Mouse (Mus musculus) layer of hippocampus, postnatal 10 days (tissue): ENCODE measurements at regions not wholly inside any gene's neighbourhood (a gene's known extent, or its start where the extent isn't known, plus 50 kb on each side); places are given as distances from the start of the nearest gene placed in this dataset.
"Not testable (repeated sequence)": the region's sequence is repeated elsewhere in the genome, so short reads cannot be mapped to it uniquely, and the experiment has no call there.

Source experiments
- DNase-seq, 2 experiments: peaks; one replicate each; pipeline ENCODE4 v3.0.0; 2021; ENCODE audit warnings: low spot score in 2 of 2

GRCm38 (mm10) chr8:102223097-102223496 is 562.3 kb downstream of the Cdh11 start:
- no peak for DNase-seq

- DNase-seq, result no peak
Measured at GRCm38 (mm10) chr8:102205633-102206032, 579.8 kb downstream of the Cdh11 start.

- DNase-seq, result no peak
Measured at GRCm38 (mm10) chr8:102159541-102160197, 625.8 kb downstream of the Cdh11 start.

- DNase-seq, result no peak
Measured at GRCm38 (mm10) chr8:102118657-102119056, 666.8 kb downstream of the Cdh11 start.

- no peak for DNase-seq
Measured at GRCm38 (mm10) chr8:102116846-102117403, 668.5 kb downstream of the Cdh11 start.

- no peak for DNase-seq
Measured at GRCm38 (mm10) chr8:102103773-102104172, 681.7 kb downstream of the Cdh11 start.

- no peak for DNase-seq
Measured at GRCm38 (mm10) chr8:102096726-102097125, 688.7 kb downstream of the Cdh11 start.

GRCm38 (mm10) chr8:102085927-102086326 is 699.5 kb downstream of the Cdh11 start:
- peak in 1 of 2 experiments; percentile 7 for DNase-seq

- no peak for DNase-seq
Measured at GRCm38 (mm10) chr8:102075611-102076010, 709.8 kb downstream of the Cdh11 start.

- DNase-seq, result no peak
Measured at GRCm38 (mm10) chr8:102064137-102064536, 721.3 kb downstream of the Cdh11 start.

GRCm38 (mm10) chr8:102053429-102053828 is 732.0 kb downstream of the Cdh11 start:
- no peak for DNase-seq

- DNase-seq, result no peak
Measured at GRCm38 (mm10) chr8:102026956-102027927, 758.2 kb downstream of the Cdh11 start.

- DNase-seq, result no peak
Measured at GRCm38 (mm10) chr8:102024472-102024871, 761.0 kb downstream of the Cdh11 start.

GRCm38 (mm10) chr8:102017776-102018175 is 767.7 kb downstream of the Cdh11 start:
- no peak for DNase-seq

GRCm38 (mm10) chr8:102000326-102001016 is 785.0 kb downstream of the Cdh11 start:
- DNase-seq, result no peak

GRCm38 (mm10) chr8:101996761-101997160 is 788.7 kb downstream of the Cdh11 start:
- DNase-seq, result not testable (repeated sequence)

- no peak for DNase-seq
Measured at GRCm38 (mm10) chr8:101956832-101957231, 828.6 kb downstream of the Cdh11 start.

- no peak for DNase-seq
Measured at GRCm38 (mm10) chr8:101950599-101950998, 834.8 kb downstream of the Cdh11 start.

- DNase-seq, result no peak
Measured at GRCm38 (mm10) chr8:101937859-101938258, 847.6 kb downstream of the Cdh11 start.

GRCm38 (mm10) chr8:101913665-101914064 is 871.8 kb downstream of the Cdh11 start:
- DNase-seq, result no peak
